ENCODE assay signal across 1 mouse cellular context in the genomic region with DNA sequence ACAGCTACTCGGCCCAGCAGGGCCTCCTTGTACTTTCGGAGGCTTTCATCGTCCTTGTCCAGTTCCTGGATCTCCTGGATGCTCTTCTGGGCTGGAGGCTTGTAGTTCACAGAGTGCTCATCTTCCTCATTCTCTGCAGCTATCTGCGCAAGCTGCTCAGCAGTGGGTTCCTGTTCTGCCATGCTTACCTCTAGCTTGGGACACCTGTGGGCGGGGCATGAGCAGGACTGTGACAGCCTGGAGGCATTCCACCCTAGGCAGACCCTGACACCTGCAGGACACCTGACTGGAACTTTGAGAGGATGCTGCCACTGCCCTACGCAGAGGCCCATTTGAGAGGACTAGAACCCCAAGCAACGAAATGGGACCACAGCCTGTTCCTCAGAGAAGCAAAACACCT.
A peak's percentile ranks its signal among the peaks of the same experiment; 100 is the strongest.
TF ChIP-seq lines count a peak whose summit lies in the region.

No protein-coding gene starts in this region.

TF ChIP-seq in MEL, 35 proteins besides CTCF, POLR2A, EP300 and RAD21:
- TF ChIP-seq TAL1 (IDR thresholded peaks at IDR 0.05; ENCODE audit: low read length) (0 out of 2 replicates have a peak, but pooled peaks have one; percentile 15), NELFE (IDR thresholded peaks at IDR 0.05; ENCODE audit: low read depth, low read length) (no peak; the same call in 1 of the 2 replicates), ELF1 (IDR thresholded peaks at IDR 0.05; ENCODE audit: low read depth, low read length) (0 out of 2 replicates have a peak, but pooled peaks have one; percentile 12), MXI1 (IDR thresholded peaks at IDR 0.05; ENCODE audit: low read depth, low read length) (peak; percentile 42; the same call in 1 of the 2 replicates), NRF1 (IDR thresholded peaks at IDR 0.05; ENCODE audit: insufficient read depth, low read depth, low read length, poor library complexity, severe bottlenecking) (peak; percentile 62; the same call in 1 of the 2 replicates)
